ENCODE assay signal across 10 mouse cellular contexts in the genomic region with DNA sequence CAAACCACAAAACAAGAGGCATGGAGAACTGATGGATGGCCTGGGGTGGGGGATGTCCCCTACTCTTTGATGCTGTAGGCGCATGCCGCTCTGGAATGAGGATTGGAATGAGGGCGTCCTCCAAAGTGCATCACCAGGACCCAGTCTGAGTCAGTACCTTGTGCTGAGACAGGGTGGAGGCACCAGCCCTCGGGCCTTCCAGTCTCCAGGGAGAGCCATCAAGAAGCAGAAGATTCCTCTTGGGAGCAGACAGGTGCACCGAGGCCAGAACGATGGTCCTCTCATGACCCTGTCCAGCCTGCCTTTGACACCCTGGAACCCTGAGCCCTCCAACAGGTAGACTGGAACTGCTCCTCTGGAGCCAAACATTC. TPM values are rescaled to one million over a fixed set of nuclear protein-coding genes. Genes with fewer than 3 reads are reported as not detected.
A peak's percentile ranks its signal among the peaks of the same experiment; 100 is the strongest.
DNase-seq lines count a peak whose midpoint lies in the region; ATAC-seq lines count a peak whose summit lies in the region.
"Had no signal": no experiment of that assay in that cellular context is flagged by ENCODE, and none has a peak within 500 bp of the region (broad histone marks: within the 10 kb centered on the region; RNA-seq: fewer than 3 reads in every experiment).

No protein-coding gene starts in this region.

- H3K27ac ChIP-seq in heart, embryonic 12.5 days (ENCODE audit: poor library complexity, severe bottlenecking) = no peak overlapping the region; the same call in 1 of the 2 replicates
- peak overlapping the region in 1 of 2 experiments; percentile 47; a peak in 2 of 4 replicates for H3K27ac ChIP-seq in heart, embryonic 14.5 days (replicated peaks in 1 of 2; ENCODE audit: control insufficient read depth in 1 of 2, insufficient read depth in 1 of 2, low read depth in 2 of 2, low read length in 2 of 2)
- H3K27ac ChIP-seq in stomach, embryonic 15.5 days = no peak overlapping the region

- H3K4me1 ChIP-seq in heart, embryonic 12.5 days (replicated peaks) = peaks cover 54% of the 10 kb centered on the region
- peaks cover 35 to 45% of the 10 kb centered on the region in 2 experiments for H3K4me1 ChIP-seq in heart, embryonic 14.5 days (ENCODE audit: control insufficient read depth in 2 of 2, insufficient read depth in 2 of 2, low read length in 2 of 2)
- peaks cover 23% of the 10 kb centered on the region for H3K4me1 ChIP-seq in stomach, embryonic 15.5 days

- peak overlapping the region; percentile 65 for H3K4me3 ChIP-seq in heart, embryonic 12.5 days
- peak overlapping the region; percentile 19 to 54 for H3K4me3 ChIP-seq in heart, embryonic 14.5 days (ENCODE audit: control insufficient read depth in 1 of 2, insufficient read depth in 1 of 2, low read depth in 1 of 2, low read length in 2 of 2)
- H3K4me3 ChIP-seq in stomach, embryonic 15.5 days (replicated peaks) = 0 out of 2 replicates have a peak overlapping the region, but pooled peaks have one; percentile 39

- H3K36me3 ChIP-seq in heart, embryonic 12.5 days = no peaks in the 10 kb centered on the region
- no peaks in the 10 kb centered on the region for H3K36me3 ChIP-seq in heart, embryonic 14.5 days (ENCODE audit: control insufficient read depth, insufficient read depth, low read length)
- H3K36me3 ChIP-seq in stomach, embryonic 15.5 days = no peaks in the 10 kb centered on the region

- intact Hi-C loops in heart, postnatal 36 days (cut with DNase I) = loop anchor here (2.0 kb wide), 2 partner anchors 17 to 83 kb away; no protein-coding TSS in a partner anchor

- H3K4me2 ChIP-seq in heart, embryonic 12.5 days = peak overlapping the region; percentile 95
- H3K4me2 ChIP-seq in heart, embryonic 14.5 days (ENCODE audit: low read length) = peak overlapping the region; percentile 93
- H3K4me2 ChIP-seq in stomach, embryonic 15.5 days = peak overlapping the region; percentile 14; the same call in 1 of the 2 replicates

- H3K9ac ChIP-seq in heart, embryonic 12.5 days = peak overlapping the region; percentile 49
- peak overlapping the region; percentile 5; the same call in 1 of the 2 replicates for H3K9ac ChIP-seq in heart, embryonic 14.5 days (ENCODE audit: low read length)
- no peak overlapping the region for H3K9ac ChIP-seq in stomach, embryonic 15.5 days

- no peaks in the 10 kb centered on the region for H3K9me3 ChIP-seq in heart, embryonic 12.5 days (replicated peaks)
- H3K9me3 ChIP-seq in heart, embryonic 14.5 days (ENCODE audit: control insufficient read depth, low read length) = no peaks in the 10 kb centered on the region
- H3K9me3 ChIP-seq in stomach, embryonic 15.5 days = no peaks in the 10 kb centered on the region

- ATAC-seq in heart, embryonic 12.5 days (ENCODE audit: insufficient number of reproducible peaks, low FRiP score) = no peak
- ATAC-seq in heart, embryonic 14.5 days (ENCODE audit: insufficient number of reproducible peaks, insufficient read depth, low FRiP score, low read depth) = no peak
- ATAC-seq in stomach, embryonic 15.5 days (ENCODE audit: insufficient read depth, low FRiP score, low read depth) = no peak

- no peak for DNase-seq in heart, postnatal 36 days
- DNase-seq in right cerebral cortex, adult 18-20 months = peak; percentile 14
- DNase-seq in right cerebral cortex, postnatal 25 days = no peak
- DNase-seq in yolk sac, embryonic 10.5 days (ENCODE audit: low spot score) = no peak
- DNase-seq in right cerebral cortex, postnatal 4 days = no peak
- DNase-seq: lung, postnatal 10 days had no signal

- WGBS in heart, embryonic 12.5 days = 63% methylated on average over 6 of the region's 6 CpGs
- 47% methylated on average over 6 of the region's 6 CpGs for WGBS in heart, embryonic 14.5 days
- WGBS in stomach, embryonic 15.5 days = 84% methylated on average over 6 of the region's 6 CpGs

- H3K27me3 ChIP-seq in heart, embryonic 12.5 days (replicated peaks) = no peaks in the 10 kb centered on the region
- no peaks in the 10 kb centered on the region for H3K27me3 ChIP-seq in heart, embryonic 14.5 days (ENCODE audit: control insufficient read depth, insufficient read depth, low read length)
- H3K27me3 ChIP-seq in stomach, embryonic 15.5 days (replicated peaks) = no peaks in the 10 kb centered on the region

RNA-seq across cellular contexts. Expression of a gene that starts 1.1 kb away (rescaled TPM):
- 51.7 and 62.5 TPM in 2 replicates for polyA plus RNA-seq in heart, embryonic 12.5 days (2016; fragmentation: Nextera tagmentation; extraction: Ambion mirVana)
- total RNA-seq in heart, postnatal 36 days (2021) = 100 to 1,000 TPM; 137 to 198 TPM
- polyA plus RNA-seq in heart, embryonic 14.5 days (2014; fragmentation: Nextera tagmentation; extraction: Ambion mirVana) = 73.5 and 80.7 TPM in 2 replicates
- polyA plus RNA-seq in stomach, embryonic 15.5 days (2015; fragmentation: Nextera tagmentation; extraction: Ambion mirVana) = 12.0 and 12.9 TPM in 2 replicates

RNA-seq across cellular contexts. Expression of a gene that starts 24.8 kb away (rescaled TPM):
- polyA plus RNA-seq in heart, embryonic 12.5 days (2016; fragmentation: Nextera tagmentation; extraction: Ambion mirVana) = 1.1 and 1.5 TPM in 2 replicates
- total RNA-seq in heart, postnatal 36 days (2021) = 10 to 100 TPM; 13.3 to 15.3 TPM
- 2.5 and 2.7 TPM in 2 replicates for polyA plus RNA-seq in heart, embryonic 14.5 days (2014; fragmentation: Nextera tagmentation; extraction: Ambion mirVana)
- 1.1 and 1.4 TPM in 2 replicates for polyA plus RNA-seq in stomach, embryonic 15.5 days (2015; fragmentation: Nextera tagmentation; extraction: Ambion mirVana)

RNA-seq across cellular contexts. Expression of a gene that starts 33.6 kb away (rescaled TPM):
- polyA plus RNA-seq in heart, embryonic 12.5 days (2016; fragmentation: Nextera tagmentation; extraction: Ambion mirVana) = not detected in 2 replicates
- not detected for total RNA-seq in heart, postnatal 36 days (2021)
- not detected in 2 replicates for polyA plus RNA-seq in heart, embryonic 14.5 days (2014; fragmentation: Nextera tagmentation; extraction: Ambion mirVana)
- 0.18 TPM in 2 replicates for polyA plus RNA-seq in stomach, embryonic 15.5 days (2015; fragmentation: Nextera tagmentation; extraction: Ambion mirVana)
- total RNA-seq: hematopoietic stem cell, adult 5-6 weeks had no signal

RNA-seq across cellular contexts. Expression of a gene that starts 39.1 kb away (rescaled TPM):
- 0.67 and 1.1 TPM in 2 replicates for polyA plus RNA-seq in heart, embryonic 12.5 days (2016; fragmentation: Nextera tagmentation; extraction: Ambion mirVana)
- 1 to 10 TPM; 8.4 to 8.9 TPM for total RNA-seq in heart, postnatal 36 days (2021)
- polyA plus RNA-seq in heart, embryonic 14.5 days (2014; fragmentation: Nextera tagmentation; extraction: Ambion mirVana) = 2.3 and 2.7 TPM in 2 replicates
- polyA plus RNA-seq in stomach, embryonic 15.5 days (2015; fragmentation: Nextera tagmentation; extraction: Ambion mirVana) = 2.8 and 3.3 TPM in 2 replicates
- total RNA-seq: hematopoietic stem cell, adult 5-6 weeks had no signal

RNA-seq across cellular contexts. Expression of a gene that starts 45.4 kb away (rescaled TPM):
- polyA plus RNA-seq in heart, embryonic 12.5 days (2016; fragmentation: Nextera tagmentation; extraction: Ambion mirVana) = 0.20 TPM in 1 of 2 replicates, not detected in the other
- under 1 TPM in 1 of 2 experiments, not detected in 1; 0.14 TPM for total RNA-seq in heart, postnatal 36 days (2021)
- polyA plus RNA-seq in heart, embryonic 14.5 days (2014; fragmentation: Nextera tagmentation; extraction: Ambion mirVana) = 0.07 and 0.08 TPM in 2 replicates
- polyA plus RNA-seq in stomach, embryonic 15.5 days (2015; fragmentation: Nextera tagmentation; extraction: Ambion mirVana) = 0.14 and 0.18 TPM in 2 replicates
- total RNA-seq: hematopoietic stem cell, adult 5-6 weeks had no signal

Comparison
In these comparisons a context has a peak if more than half of its experiments do, and no peak if none do; other contexts are left out.
1. H3K4me2 ChIP-seq: peak in every context shown above with its lines; median percentile 95 in heart, embryonic 12.5 days; 93 in heart, embryonic 14.5 days; 14 in stomach, embryonic 15.5 days.